Mouse (Mus musculus) thymus, adult 18-20 months (tissue): ENCODE data around the gene Tas2r144.

Source experiments
- DNase-seq, 2 experiments: peaks; one replicate each; pipeline ENCODE4 v3.0.0; 2022; ENCODE audit warnings: mixed read lengths in 2 of 2

Gene Tas2r144

GRCm38 (mm10) chr6:42215028-42215427 is at the start of gene Tas2r144:
Gene Tas2r144, plus strand, starts transcription at chr6:42215328.
- no peak for DNase-seq

GRCm38 (mm10) chr6:42182462-42182861 is 32.7 kb upstream of the Tas2r144 start:
- no peak for DNase-seq

- no peak for DNase-seq
Measured at GRCm38 (mm10) chr6:42186230-42186629, 28.9 kb upstream of the Tas2r144 start.

- no peak for DNase-seq
Measured at GRCm38 (mm10) chr6:42197710-42198109, 17.4 kb upstream of the Tas2r144 start.

- DNase-seq, result no peak
Measured at GRCm38 (mm10) chr6:42199498-42199897, 15.6 kb upstream of the Tas2r144 start.

- no peak for DNase-seq
Measured at GRCm38 (mm10) chr6:42222286-42222685, 7.2 kb downstream of the Tas2r144 start.

GRCm38 (mm10) chr6:42225046-42225445 is 9.9 kb downstream of the Tas2r144 start:
- DNase-seq, result no peak

- peak; percentile 11 to 13 for DNase-seq
Measured at GRCm38 (mm10) chr6:42227240-42228101, 12.3 kb downstream of the Tas2r144 start.

- no peak for DNase-seq
Measured at GRCm38 (mm10) chr6:42229610-42230009, 14.5 kb downstream of the Tas2r144 start.

- no peak for DNase-seq
Measured at GRCm38 (mm10) chr6:42231191-42231590, 16.1 kb downstream of the Tas2r144 start.

- no peak for DNase-seq
Measured at GRCm38 (mm10) chr6:42237276-42237805, 22.2 kb downstream of the Tas2r144 start.

GRCm38 (mm10) chr6:42241311-42242045 is 26.4 kb downstream of the Tas2r144 start:
- DNase-seq, result no peak

GRCm38 (mm10) chr6:42245711-42246353 is 30.7 kb downstream of the Tas2r144 start, which contains the start of gene Gstk1:
Gene Gstk1, plus strand, starts transcription at chr6:42245935.
- DNase-seq, result peak; percentile 77 to 84

- no peak for DNase-seq
Measured at GRCm38 (mm10) chr6:42247173-42247572, 32.0 kb downstream of the Tas2r144 start.

- no peak for DNase-seq
Measured at GRCm38 (mm10) chr6:42247981-42248380, 32.9 kb downstream of the Tas2r144 start.

- DNase-seq, result no peak
Measured at GRCm38 (mm10) chr6:42251791-42252190, 36.7 kb downstream of the Tas2r144 start.

GRCm38 (mm10) chr6:42253103-42253502 is 38.0 kb downstream of the Tas2r144 start:
- DNase-seq, result no peak

GRCm38 (mm10) chr6:42257303-42257863 is 42.3 kb downstream of the Tas2r144 start:
- peak; percentile 49 to 56 for DNase-seq

GRCm38 (mm10) chr6:42260430-42260829 is 45.3 kb downstream of the Tas2r144 start:
- DNase-seq, result no peak

- no peak for DNase-seq
Measured at GRCm38 (mm10) chr6:42261524-42262170, 46.5 kb downstream of the Tas2r144 start, which contains the start of gene Tmem139. Gene Tmem139, plus strand, starts transcription at chr6:42261970.

GRCm38 (mm10) chr6:42264626-42265312 is 49.6 kb downstream of the Tas2r144 start, which contains the start of gene Casp2:
Gene Casp2, plus strand, starts transcription at chr6:42264985.
- DNase-seq, result peak; percentile 95 to 97
